Mouse (Mus musculus): ENCODE data around the gene Sorl1.
"Not testable (repeated sequence)": the region's sequence is repeated elsewhere in the genome, so short reads cannot be mapped to it uniquely, and the experiment has no call there.

Gene Sorl1

GRCm38 (mm10) chr9:42094752-42095151 lies 29.3 kb downstream of the Sorl1 start:
- in situ Hi-C loops (cut with MboI; ENCODE audit: unreplicated experiment in 2 of 2): no loop called here

- in situ Hi-C loops (cut with MboI; ENCODE audit: unreplicated experiment in 2 of 2): no loop called here
These were observed 30.0 kb downstream of the Sorl1 start for GRCm38 (mm10) chr9:42094028-42094551.

DNA sequence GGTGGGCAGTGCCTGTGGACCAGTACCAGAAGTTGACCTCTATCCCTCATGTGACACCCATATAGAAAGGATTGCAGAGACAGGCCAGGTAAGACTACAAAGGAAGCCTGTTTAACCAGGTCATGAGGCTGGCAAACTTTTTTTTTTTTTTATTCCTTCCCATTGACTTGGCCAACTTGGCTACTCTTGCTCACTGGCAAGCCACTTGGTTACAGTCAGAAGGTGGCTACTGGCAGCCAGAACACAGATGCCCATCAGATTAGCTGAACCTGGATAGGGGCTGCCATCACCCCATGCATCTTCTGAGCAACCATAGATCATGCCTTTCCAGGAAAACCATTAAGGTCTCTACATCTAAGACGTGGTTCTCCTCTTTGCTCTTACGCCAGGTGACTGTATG lies 31.3 kb downstream of the Sorl1 start:
- in situ Hi-C loops (cut with MboI; ENCODE audit: unreplicated experiment in 2 of 2): no loop called here

DNA sequence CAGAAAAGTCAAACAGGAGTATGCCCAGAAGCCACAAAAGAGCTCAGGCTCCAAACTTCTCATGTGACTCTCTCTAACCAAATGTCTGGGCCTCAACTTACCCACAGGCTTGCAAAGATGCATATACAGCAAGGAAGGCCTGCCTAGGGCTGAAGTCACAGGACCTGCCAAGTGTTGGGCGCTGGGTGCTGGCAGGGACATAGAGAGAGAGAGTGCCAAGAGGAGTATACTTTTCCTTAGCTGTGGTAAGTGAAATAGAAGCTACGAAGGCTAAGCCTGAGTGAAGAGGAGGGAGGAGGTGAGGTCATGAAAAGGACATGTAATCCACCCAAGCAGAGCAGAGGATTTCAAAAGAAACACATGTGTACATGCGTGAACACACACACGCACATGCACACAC lies 32.5 kb downstream of the Sorl1 start:
- in situ Hi-C loops (cut with MboI; ENCODE audit: unreplicated experiment in 2 of 2): no loop called here

- in situ Hi-C loops (cut with MboI; ENCODE audit: unreplicated experiment in 2 of 2): no loop called here
These were observed 36.2 kb downstream of the Sorl1 start for GRCm38 (mm10) chr9:42087921-42088320.

DNA sequence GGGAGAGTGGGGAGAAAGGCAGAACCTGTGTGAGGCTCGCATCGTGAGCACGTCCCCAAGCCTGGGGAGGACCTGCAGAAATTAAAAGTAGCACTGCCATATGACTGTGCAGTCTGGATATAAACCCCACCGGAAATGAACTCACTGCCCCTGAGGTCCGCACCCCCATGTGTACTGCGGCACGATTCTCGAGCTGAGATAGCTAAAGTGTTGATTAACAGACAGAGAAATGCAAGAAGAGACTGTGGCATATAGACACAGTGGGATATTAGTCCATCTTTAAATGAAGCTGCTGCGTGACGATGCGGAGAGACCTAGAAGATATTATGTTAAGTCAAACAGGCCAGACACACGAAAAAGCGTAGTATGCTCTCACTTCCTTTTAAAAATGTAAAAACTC lies 38.1 kb downstream of the Sorl1 start:
- in situ Hi-C loops (cut with MboI; ENCODE audit: unreplicated experiment in 2 of 2): no loop called here

DNA sequence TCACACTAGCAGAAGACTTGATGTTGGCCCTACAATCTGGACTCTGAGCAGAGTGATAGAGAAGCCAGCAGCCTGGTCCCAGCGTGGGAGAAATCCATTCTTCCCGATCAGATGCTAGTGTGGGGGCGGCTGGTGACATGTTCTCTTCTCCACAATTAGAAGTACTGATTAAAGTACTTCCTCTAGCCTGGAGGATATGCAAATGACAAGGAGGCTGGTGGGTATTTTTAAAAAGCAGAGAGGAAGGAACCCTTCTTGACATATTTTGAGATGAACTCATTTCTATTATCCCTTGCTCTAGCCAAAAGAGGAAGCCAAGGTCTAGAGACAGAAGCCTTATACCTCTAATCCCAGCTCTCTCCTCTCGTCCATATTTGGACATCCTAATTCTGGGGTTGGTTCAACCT lies 40.4 kb downstream of the Sorl1 start:
- in situ Hi-C loops (cut with MboI; ENCODE audit: unreplicated experiment in 2 of 2): no loop called here

- in situ Hi-C loops (cut with MboI; ENCODE audit: unreplicated experiment in 2 of 2): no loop called here
These were observed 42.2 kb downstream of the Sorl1 start for GRCm38 (mm10) chr9:42081681-42082530.

GRCm38 (mm10) chr9:42080671-42081070 lies 43.4 kb downstream of the Sorl1 start:
- in situ Hi-C loops (cut with MboI; ENCODE audit: unreplicated experiment in 2 of 2): no loop called here

- in situ Hi-C loops (cut with MboI; ENCODE audit: unreplicated experiment in 2 of 2): no loop called here
These were observed 46.8 kb downstream of the Sorl1 start for GRCm38 (mm10) chr9:42077112-42077845.

DNA sequence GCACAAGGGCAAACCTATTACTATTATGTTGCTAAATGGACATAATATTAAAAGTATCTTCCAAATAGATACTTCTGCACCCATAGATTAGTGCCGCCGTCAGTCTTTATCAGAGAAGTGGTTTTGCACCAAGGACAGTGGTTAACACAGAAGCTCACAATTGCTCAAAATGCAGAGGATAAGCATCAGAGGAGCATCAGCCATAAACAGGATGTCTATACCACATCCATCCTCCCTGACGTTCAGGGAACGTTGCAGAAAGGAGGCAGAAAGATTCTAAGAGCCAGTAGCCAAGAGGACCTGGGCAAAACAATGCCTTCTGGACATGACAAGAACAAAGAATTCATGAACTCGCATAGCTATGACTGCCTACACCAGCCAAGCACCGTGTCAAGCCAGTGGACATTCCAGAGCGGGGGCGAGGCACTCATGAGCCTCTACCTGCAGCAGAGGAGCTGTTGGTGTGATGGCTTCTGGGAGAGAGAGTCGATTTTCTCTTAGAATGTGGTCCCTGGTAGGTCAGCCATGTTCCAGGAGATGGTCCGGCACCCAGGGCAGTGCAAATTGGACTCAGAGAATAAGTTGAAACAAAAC lies 47.7 kb downstream of the Sorl1 start:
- in situ Hi-C loops (cut with MboI; ENCODE audit: unreplicated experiment in 2 of 2): no loop called here

GRCm38 (mm10) chr9:42075241-42075640 lies 48.9 kb downstream of the Sorl1 start:
- in situ Hi-C loops (cut with MboI; ENCODE audit: unreplicated experiment in 2 of 2): no loop called here

- in situ Hi-C loops (cut with MboI; ENCODE audit: unreplicated experiment in 2 of 2): no loop called here
These were observed 52.1 kb downstream of the Sorl1 start for GRCm38 (mm10) chr9:42072010-42072409.

GRCm38 (mm10) chr9:42070856-42071255 lies 53.2 kb downstream of the Sorl1 start:
- in situ Hi-C loops (cut with MboI; ENCODE audit: unreplicated experiment in 2 of 2): no loop called here

GRCm38 (mm10) chr9:42069471-42069870 lies 54.6 kb downstream of the Sorl1 start:
- in situ Hi-C loops (cut with MboI; ENCODE audit: unreplicated experiment in 2 of 2): no loop called here

GRCm38 (mm10) chr9:42067950-42068349 lies 56.1 kb downstream of the Sorl1 start:
- in situ Hi-C loops (cut with MboI; ENCODE audit: unreplicated experiment in 2 of 2): no loop called here

DNA sequence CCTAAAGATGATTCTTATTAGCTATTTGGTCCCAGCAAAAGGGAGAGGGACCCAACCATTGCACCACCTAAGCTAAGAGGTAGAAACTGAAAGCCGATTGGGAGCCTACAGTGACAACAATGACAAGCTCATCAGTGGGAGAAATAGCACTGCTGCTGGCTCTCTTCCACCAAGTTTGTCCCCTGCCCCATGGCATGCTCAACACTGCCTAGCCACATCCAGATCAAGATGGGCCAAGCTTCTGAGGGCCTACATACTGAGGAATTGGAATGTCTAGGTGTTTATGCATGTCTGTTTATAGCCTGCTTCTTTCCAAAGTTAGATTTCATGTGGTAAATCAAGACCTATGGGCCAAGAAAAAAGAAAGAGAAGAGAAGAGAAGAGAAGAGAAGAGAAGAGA lies 58.3 kb downstream of the Sorl1 start:
- in situ Hi-C loops (cut with MboI; ENCODE audit: unreplicated experiment in 2 of 2): no loop called here

GRCm38 (mm10) chr9:42063391-42063790 lies 60.7 kb downstream of the Sorl1 start:
- in situ Hi-C loops (cut with MboI; ENCODE audit: unreplicated experiment in 2 of 2): no loop called here

GRCm38 (mm10) chr9:42062269-42062668 lies 61.8 kb downstream of the Sorl1 start:
- in situ Hi-C loops (cut with MboI; ENCODE audit: unreplicated experiment in 2 of 2): no loop called here

GRCm38 (mm10) chr9:42059006-42059405 lies 65.1 kb downstream of the Sorl1 start:
- in situ Hi-C loops (cut with MboI; ENCODE audit: unreplicated experiment in 2 of 2): not testable (repeated sequence)

- in situ Hi-C loops (cut with MboI; ENCODE audit: unreplicated experiment in 2 of 2): no loop called here
These were observed 67.5 kb downstream of the Sorl1 start for GRCm38 (mm10) chr9:42056591-42056990.
